Mouse (Mus musculus): ENCODE measurements at regions not wholly inside any gene's neighbourhood (a gene's known extent, or its start where the extent isn't known, plus 50 kb on each side); places are given as distances from the start of the nearest gene placed in this dataset.

DNA sequence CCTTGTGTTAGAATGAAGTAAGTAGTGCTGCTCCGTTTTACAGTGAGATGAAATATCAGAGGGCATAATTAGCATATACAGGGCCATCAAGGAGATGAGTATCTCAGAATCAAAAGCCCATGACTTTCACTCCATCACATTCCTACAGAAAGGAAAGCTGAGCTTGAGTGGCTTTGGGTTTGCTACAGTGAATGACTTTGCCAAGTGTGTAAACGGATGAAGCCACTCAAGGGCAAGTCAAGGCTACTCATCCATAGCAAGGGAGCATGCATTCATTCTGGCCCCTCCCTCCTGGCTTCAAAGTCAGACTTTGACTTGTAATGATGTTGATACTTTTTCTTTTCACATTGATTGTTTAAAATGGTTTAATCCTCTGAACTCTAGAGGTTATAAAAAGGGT is 246.2 kb upstream of the Tenm4 start:
- TF ChIP-seq CTCF (conservative IDR thresholded peaks at IDR 0.05; ENCODE audit: low read length) (no peak), POU5F1 (IDR thresholded peaks at IDR 0.05; ENCODE audit: borderline replicate concordance, low read length) (no peak)

Measured in E14TG2a.4 (cell line).